Mouse (Mus musculus) heart, adult 2 months (tissue): Measurements from ENCODE around the gene Lipa.

Experiments
- CTCF ChIP-seq: fragments of 200-600 bp; IDR thresholded peaks from 2 replicates; pipeline ENCODE4 v1.8.1; 2022; ENCODE audit warnings: antibody characterized with exemption, mild to moderate bottlenecking, moderate library complexity
- EP300 ChIP-seq: fragments of 200-500 bp; IDR thresholded peaks from 2 replicates; pipeline ENCODE4 v1.6.1; 2011; ENCODE audit warnings: low read depth, low read length, control low read depth; ENCODE audit not compliant: insufficient read depth

DNA sequence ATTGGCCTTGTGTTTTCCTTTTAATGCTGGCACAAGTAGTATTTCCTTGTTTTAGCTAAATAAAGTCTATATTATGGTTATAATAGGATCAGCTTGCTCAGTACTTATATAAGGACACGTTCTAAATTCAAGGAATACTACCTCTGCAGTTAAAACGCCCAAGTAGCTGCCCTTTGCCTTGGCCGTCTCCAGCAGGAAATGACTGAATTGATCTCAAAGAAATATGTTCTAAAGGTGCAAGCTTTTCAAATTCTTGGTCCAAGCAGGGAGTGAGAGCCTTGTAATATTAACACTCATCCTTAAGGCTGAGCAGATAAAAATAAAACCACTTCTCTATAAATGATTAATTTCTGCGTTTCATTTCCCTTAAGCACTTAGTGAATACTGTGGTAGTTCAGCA, 7.2 kb downstream of the Lipa start:
- no peak for TF ChIP-seq CTCF
- no peak for TF ChIP-seq EP300
